Mouse (Mus musculus): ENCODE results near the gene Prrx1.

DNA sequence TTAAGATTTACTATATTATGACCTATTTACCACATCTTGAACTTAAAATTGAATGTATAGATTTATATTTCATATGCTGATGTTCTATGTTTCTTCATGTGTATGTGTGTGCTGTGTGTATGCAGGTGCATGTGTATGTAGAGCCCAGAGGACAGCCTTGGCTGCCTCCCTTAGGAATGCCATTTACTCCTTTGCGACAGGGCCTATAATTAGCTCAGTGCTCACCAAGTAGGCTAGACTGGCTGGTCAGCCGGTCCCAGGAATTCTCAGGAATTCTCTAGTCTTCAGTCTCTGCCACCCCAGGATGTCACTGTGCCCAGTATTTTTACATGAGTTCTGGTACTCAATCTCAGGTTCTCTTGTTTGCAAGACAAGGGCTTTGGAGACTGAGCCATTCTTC is 13.8 kb upstream of the Prrx1 start:
- TF ChIP-seq CTCF (IDR thresholded peaks at IDR 0.05; ENCODE audit: low read depth): no peak
- TF ChIP-seq EP300 (IDR thresholded peaks at IDR 0.05; ENCODE audit: low read depth): no peak
